Mouse (Mus musculus) embryonic facial prominence, embryonic 10.5 days (tissue): Measurements from ENCODE around the gene Ctnna3. TPM values are rescaled to one million over a fixed set of nuclear protein-coding genes. Genes with fewer than 3 reads are reported as not detected.
A peak's percentile ranks its signal among the peaks of the same experiment; 100 is the strongest.

ENCODE experiments used
- DNase-seq: peaks from one replicate; pipeline ENCODE4 v3.0.0-alpha.2; 2017; ENCODE audit warnings: low spot score
- H3K27ac ChIP-seq: fragments of 300-500 bp; sonication (generic); replicated peaks from 2 replicates; pipeline ENCODE4 v1.5.1; 2016; ENCODE audit warnings: mild to moderate bottlenecking
- H3K27me3 ChIP-seq: fragments of 300-500 bp; sonication (generic); replicated peaks from 2 replicates; pipeline ENCODE4 v1.6.1; 2016; ENCODE audit warnings: low read depth, mild to moderate bottlenecking; ENCODE audit not compliant: poor library complexity, severe bottlenecking
- H3K36me3 ChIP-seq: fragments of 300-500 bp; sonication (generic); replicated peaks from 2 replicates; pipeline ENCODE4 v1.6.1; 2016; ENCODE audit warnings: mild to moderate bottlenecking, moderate library complexity
- H3K4me1 ChIP-seq: fragments of 300-500 bp; sonication (generic); 2 replicates; pipeline ENCODE4 v1.6.1; 2016
- H3K4me3 ChIP-seq: fragments of 300-500 bp; sonication (generic); 2 replicates; pipeline ENCODE4 v1.5.1; 2016; ENCODE audit warnings: mild to moderate bottlenecking, moderate library complexity
- H3K9me3 ChIP-seq: fragments of 300-500 bp; sonication (generic); 2 replicates; pipeline ENCODE4 v1.6.1; 2016; ENCODE audit warnings: mild to moderate bottlenecking
- WGBS: fragments of 180-500 bp; shearing (Covaris S2); methylation state at CpG from one replicate; pipeline ENCODE4 v1.1.7; 2016; 5-methylcytosine and 5-hydroxymethylcytosine counted together
- polyA plus RNA-seq: library from polyadenylated mRNA; unstranded; fragments of >200 nt; fragmentation: Nextera tagmentation; extraction: Ambion mirVana; gene quantifications from 2 replicates; pipeline ENCODE4 v1.2.1, GENCODE M21; 2016

Ctnna3 gene
- polyA plus RNA-seq, 1 experiment from 2014 or later: 0.22 TPM

GRCm38 (mm10) chr10:63945534-63945933 is 515.6 kb downstream of the Ctnna3 start:
- no peaks in the 10 kb centered on the region for H3K36me3 ChIP-seq
- no peak overlapping the region for H3K27ac ChIP-seq
- DNase-seq: no peak
- H3K9me3 ChIP-seq: no peaks in the 10 kb centered on the region
- H3K4me1 ChIP-seq: no peaks in the 10 kb centered on the region
- H3K27me3 ChIP-seq: no peaks in the 10 kb centered on the region
- no peak overlapping the region for H3K4me3 ChIP-seq
- 82% methylated on average over 3 of the region's 3 CpGs for WGBS

GRCm38 (mm10) chr10:63947266-63947665 is 517.4 kb downstream of the Ctnna3 start:
- WGBS: 81% methylated on average over 4 of the region's 4 CpGs
- no peaks in the 10 kb centered on the region for H3K36me3 ChIP-seq

DNA sequence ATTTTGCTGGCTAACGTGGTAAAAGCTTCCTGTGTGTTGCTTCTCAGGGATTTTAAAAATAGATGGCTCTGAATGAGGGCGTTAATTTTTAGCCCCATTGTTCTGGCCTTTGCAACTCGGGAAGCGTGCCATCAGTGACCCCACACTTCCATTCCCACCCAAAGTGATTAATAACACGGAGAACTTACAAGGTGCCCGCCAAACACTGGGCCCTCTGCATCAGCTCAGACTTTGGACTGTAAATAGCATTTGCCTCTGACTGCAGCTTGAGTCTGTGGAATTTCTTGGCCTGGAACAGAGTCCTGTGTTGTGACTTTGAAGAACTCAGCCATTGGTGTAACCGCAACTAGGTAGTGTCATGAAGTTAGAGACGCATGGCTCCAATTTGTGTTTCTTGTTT is 521.0 kb downstream of the Ctnna3 start:
- H3K27ac ChIP-seq: no peak overlapping the region
- H3K4me1 ChIP-seq: peaks cover 10% of the 10 kb centered on the region
- no peak overlapping the region for H3K4me3 ChIP-seq
- no peaks in the 10 kb centered on the region for H3K9me3 ChIP-seq
- DNase-seq: no peak
- WGBS: 78% methylated on average over 8 of the region's 8 CpGs
- H3K36me3 ChIP-seq: no peaks in the 10 kb centered on the region
- H3K27me3 ChIP-seq: no peaks in the 10 kb centered on the region

More at GRCm38 (mm10) chr10:63947266-63947665, 517.4 kb downstream of the Ctnna3 start:
- DNase-seq: no peak
- Histone ChIP-seq H3K4me1 (no peaks in the 10 kb centered on the region), H3K9me3 (no peaks in the 10 kb centered on the region), H3K4me3 (no peak overlapping the region), H3K27ac (no peak overlapping the region), H3K27me3 (no peaks in the 10 kb centered on the region)

GRCm38 (mm10) chr10:63951481-63951880 is 521.6 kb downstream of the Ctnna3 start:
- Histone ChIP-seq H3K27me3 (no peaks in the 10 kb centered on the region), H3K4me3 (no peak overlapping the region), H3K9me3 (no peaks in the 10 kb centered on the region), H3K4me1 (peaks cover 10% of the 10 kb centered on the region), H3K27ac (no peak overlapping the region), H3K36me3 (no peaks in the 10 kb centered on the region)
- no peak for DNase-seq
- WGBS: 89% methylated on average over 1 of the region's 1 CpGs

GRCm38 (mm10) chr10:63954308-63954930 is 524.5 kb downstream of the Ctnna3 start:
- 15% methylated on average over 6 of the region's 7 CpGs for WGBS
- peak; percentile 40 for DNase-seq

GRCm38 (mm10) chr10:63972300-63972699 is 542.4 kb downstream of the Ctnna3 start:
- H3K27me3 ChIP-seq: no peaks in the 10 kb centered on the region
- H3K9me3 ChIP-seq: no peaks in the 10 kb centered on the region
- DNase-seq: no peak
- no peaks in the 10 kb centered on the region for H3K36me3 ChIP-seq
- no peaks in the 10 kb centered on the region for H3K4me1 ChIP-seq
- H3K27ac ChIP-seq: no peak overlapping the region
- no peak overlapping the region for H3K4me3 ChIP-seq
- WGBS: 96% methylated on average over 2 of the region's 2 CpGs

More at GRCm38 (mm10) chr10:63954308-63954930, 524.5 kb downstream of the Ctnna3 start:
- Histone ChIP-seq H3K4me3 (no peak overlapping the region), H3K9me3 (no peaks in the 10 kb centered on the region), H3K36me3 (no peaks in the 10 kb centered on the region), H3K27ac (peak overlapping the region; percentile 65; the same call in 1 of the 2 replicates), H3K4me1 (peaks cover 10% of the 10 kb centered on the region), H3K27me3 (no peaks in the 10 kb centered on the region)

GRCm38 (mm10) chr10:63978101-63978500 is 548.2 kb downstream of the Ctnna3 start:
- Histone ChIP-seq H3K27ac (no peak overlapping the region), H3K36me3 (no peaks in the 10 kb centered on the region), H3K9me3 (no peaks in the 10 kb centered on the region), H3K27me3 (no peaks in the 10 kb centered on the region), H3K4me1 (peaks cover 9% of the 10 kb centered on the region), H3K4me3 (0 out of 2 replicates have a peak overlapping the region, but pooled peaks have one; percentile 21)
- WGBS: 54% methylated on average over 11 of the region's 11 CpGs
- no peak for DNase-seq

DNA sequence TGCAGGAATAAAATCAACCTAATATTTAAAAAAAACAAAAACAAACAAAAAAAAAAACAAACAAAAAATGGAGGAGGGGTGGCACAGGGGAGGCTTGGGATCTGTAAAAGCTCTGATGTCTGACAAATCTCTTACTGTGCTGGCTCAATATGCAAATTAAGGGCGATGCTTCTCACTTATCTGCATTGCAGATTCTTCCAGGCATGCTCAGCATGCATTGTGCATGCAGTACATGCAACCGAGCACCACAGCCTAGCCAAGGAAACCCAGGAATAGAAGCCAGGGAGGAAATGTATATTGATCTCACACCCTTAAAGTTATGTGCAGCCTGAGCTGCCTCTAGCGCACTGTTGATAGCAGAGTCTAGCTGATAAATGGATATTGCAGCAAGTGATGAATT is 548.6 kb downstream of the Ctnna3 start:
- peaks cover 9% of the 10 kb centered on the region for H3K4me1 ChIP-seq
- no peaks in the 10 kb centered on the region for H3K36me3 ChIP-seq
- H3K27ac ChIP-seq: no peak overlapping the region
- DNase-seq: no peak
- no peak overlapping the region for H3K4me3 ChIP-seq
- H3K27me3 ChIP-seq: no peaks in the 10 kb centered on the region
- no peaks in the 10 kb centered on the region for H3K9me3 ChIP-seq
- WGBS: 48% methylated on average over 3 of the region's 3 CpGs

GRCm38 (mm10) chr10:63978969-63979368 is 549.1 kb downstream of the Ctnna3 start:
- no peak for DNase-seq
- no peaks in the 10 kb centered on the region for H3K27me3 ChIP-seq
- no peak overlapping the region for H3K27ac ChIP-seq
- peaks cover 9% of the 10 kb centered on the region for H3K4me1 ChIP-seq
- WGBS: 86% methylated on average over 5 of the region's 5 CpGs
- H3K36me3 ChIP-seq: no peaks in the 10 kb centered on the region
- no peak overlapping the region for H3K4me3 ChIP-seq
- no peaks in the 10 kb centered on the region for H3K9me3 ChIP-seq

- whole genome bisulfite sequencing: 92% methylated on average over 2 of the region's 2 CpGs
- no peaks in the 10 kb centered on the region for H3K27me3 ChIP-seq
- H3K4me3 ChIP-seq: no peak overlapping the region
- H3K27ac ChIP-seq: no peak overlapping the region
- H3K36me3 ChIP-seq: no peaks in the 10 kb centered on the region
- no peak for DNase-seq
- no peaks in the 10 kb centered on the region for H3K9me3 ChIP-seq
- H3K4me1 ChIP-seq: peaks cover 9% of the 10 kb centered on the region
Observed at GRCm38 (mm10) chr10:63979410-63979809, 549.5 kb downstream of the Ctnna3 start.

- Histone ChIP-seq H3K4me3 (no peak overlapping the region), H3K27me3 (no peaks in the 10 kb centered on the region), H3K36me3 (no peaks in the 10 kb centered on the region), H3K4me1 (no peaks in the 10 kb centered on the region), H3K9me3 (no peaks in the 10 kb centered on the region), H3K27ac (no peak overlapping the region)
- no peak for DNase-seq
- WGBS: 78% methylated on average over 4 of the region's 4 CpGs
Observed at GRCm38 (mm10) chr10:63985576-63985975, 555.7 kb downstream of the Ctnna3 start.

DNA sequence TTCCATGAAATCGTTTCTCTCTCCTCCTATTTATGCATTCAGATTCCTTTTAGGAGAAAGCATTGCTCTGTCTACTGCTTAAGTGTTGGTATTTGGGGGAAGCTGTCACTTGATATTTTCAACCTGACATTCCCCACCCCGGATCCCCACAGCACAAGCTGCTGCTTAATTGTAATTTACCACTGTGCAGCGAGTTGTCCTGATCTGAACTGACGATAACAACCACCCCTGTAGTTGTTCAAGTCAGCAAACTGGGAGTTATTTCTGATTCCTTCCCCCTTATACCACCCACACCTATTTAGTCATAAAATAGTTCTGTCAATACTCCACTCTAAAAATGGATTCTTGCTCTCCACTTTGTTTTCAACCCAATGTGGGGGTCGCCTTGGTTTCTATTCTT is 564.4 kb downstream of the Ctnna3 start:
- 87% methylated on average over 5 of the region's 5 CpGs for WGBS
- no peaks in the 10 kb centered on the region for H3K27me3 ChIP-seq
- no peaks in the 10 kb centered on the region for H3K36me3 ChIP-seq
- H3K27ac ChIP-seq: no peak overlapping the region
- no peak for DNase-seq
- no peaks in the 10 kb centered on the region for H3K4me1 ChIP-seq
- H3K9me3 ChIP-seq: no peaks in the 10 kb centered on the region
- no peak overlapping the region for H3K4me3 ChIP-seq

DNA sequence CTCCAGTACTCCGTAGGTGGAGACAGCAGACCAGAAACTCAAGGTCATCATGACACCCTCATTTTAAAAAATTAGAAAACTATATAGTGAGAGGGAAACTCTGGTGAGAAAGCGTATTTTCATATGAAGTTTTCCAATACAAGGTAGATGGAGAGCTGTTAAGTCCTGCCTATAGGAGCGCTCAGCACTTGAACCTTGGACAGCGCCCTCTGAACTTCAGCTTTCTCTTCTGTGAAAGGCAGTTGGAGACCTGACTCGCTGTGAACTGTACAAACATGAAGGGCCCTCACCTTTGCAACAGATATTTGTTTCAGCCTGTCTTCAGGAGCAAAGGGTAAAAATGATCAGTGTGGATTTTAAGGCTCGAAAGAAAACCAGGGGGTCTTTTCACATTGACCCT is 571.6 kb downstream of the Ctnna3 start:
- no peaks in the 10 kb centered on the region for H3K36me3 ChIP-seq
- H3K4me1 ChIP-seq: no peaks in the 10 kb centered on the region
- 76% methylated on average over 6 of the region's 6 CpGs for WGBS
- DNase-seq: peak; percentile 40
- H3K27ac ChIP-seq: no peak overlapping the region
- no peak overlapping the region for H3K4me3 ChIP-seq
- no peaks in the 10 kb centered on the region for H3K9me3 ChIP-seq
- H3K27me3 ChIP-seq: no peaks in the 10 kb centered on the region
